Mouse (Mus musculus): ENCODE data around the gene Pbx4.

Gene Pbx4

DNA sequence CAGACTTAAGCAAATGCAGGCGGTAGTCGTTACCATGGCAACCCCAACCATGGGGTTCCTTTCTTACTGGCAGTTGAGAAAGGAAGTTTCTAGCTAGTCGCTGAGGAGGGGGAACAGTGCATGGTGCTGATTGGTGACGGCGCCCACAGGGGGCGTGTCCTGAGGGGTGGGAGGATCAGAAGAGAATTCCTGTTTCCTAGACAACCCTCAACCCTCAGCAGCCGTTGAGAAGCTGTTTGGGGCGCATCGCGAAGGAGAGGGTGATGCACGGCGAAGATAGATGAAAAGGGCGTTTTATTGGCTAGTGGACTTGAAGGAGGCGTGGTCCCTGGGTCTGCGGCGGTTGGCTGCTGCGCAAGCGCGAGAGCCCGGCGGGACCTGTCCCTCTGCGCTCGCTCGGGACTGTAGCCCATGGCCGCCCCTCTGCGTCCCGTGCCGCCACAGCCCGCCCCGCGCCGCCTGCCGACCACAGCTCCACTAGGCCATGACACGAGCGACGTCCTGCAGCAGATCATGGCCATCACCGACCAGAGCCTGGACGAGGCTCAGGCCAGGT lies at the start of gene Pbx4:
Pbx4 (plus strand) TSS at position 194 of the 556 bp plus-strand sequence.
- in situ Hi-C loops (cut with MboI; ENCODE audit: low pct_unique_long_range_greater_than_20kb in 1 of 2, low sequenced_read_pairs in 2 of 2, unreplicated experiment in 1 of 2) = loop anchor here in 1 of 2 experiments (25.0 kb wide), 1 partner anchor 195 kb away; the partner anchor contains the start of gene Zfp868

DNA sequence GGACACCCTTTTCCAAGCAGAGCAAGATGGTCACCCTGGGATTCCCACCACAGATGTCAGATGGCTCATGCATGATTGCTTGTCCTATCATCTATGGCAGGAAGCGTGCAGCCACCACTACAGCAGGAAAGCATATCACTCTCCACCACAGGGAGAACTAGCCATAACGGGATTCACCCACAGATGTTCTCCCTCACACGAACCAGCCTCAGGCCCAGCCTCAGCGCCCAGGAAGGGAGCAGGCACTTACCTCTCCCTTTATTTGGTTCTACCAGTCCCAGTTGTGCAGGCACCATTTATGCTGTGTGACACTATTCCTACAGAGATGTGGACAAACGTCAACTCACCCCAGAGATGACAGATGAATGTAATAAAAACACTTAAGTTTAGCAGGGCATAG lies 43.2 kb upstream of the Pbx4 start:
- in situ Hi-C loops (cut with MboI; ENCODE audit: low pct_unique_long_range_greater_than_20kb in 1 of 2, low sequenced_read_pairs in 2 of 2, unreplicated experiment in 1 of 2) = no loop called here

DNA sequence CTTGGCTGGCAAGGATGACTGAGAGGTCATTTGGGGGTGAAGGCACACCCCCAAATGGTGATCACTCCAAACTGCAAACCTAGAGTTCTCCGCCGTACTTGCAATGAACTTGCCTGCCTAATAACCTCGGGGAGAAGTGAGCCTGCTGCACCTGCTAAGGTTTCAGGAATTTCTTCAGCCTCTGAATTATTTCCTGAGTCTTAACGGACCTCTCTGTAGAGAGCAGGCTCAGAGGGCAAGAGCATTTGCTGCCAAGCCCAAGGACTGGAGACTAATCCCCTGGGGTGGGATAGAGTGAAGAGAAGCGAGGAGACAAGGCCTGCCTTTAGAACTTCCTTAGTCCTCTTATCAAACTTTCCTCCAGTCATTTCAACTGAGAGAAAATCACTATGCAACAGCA lies 42.6 kb upstream of the Pbx4 start:
- in situ Hi-C loops (cut with MboI; ENCODE audit: low pct_unique_long_range_greater_than_20kb in 1 of 2, low sequenced_read_pairs in 2 of 2, unreplicated experiment in 1 of 2) = no loop called here

DNA sequence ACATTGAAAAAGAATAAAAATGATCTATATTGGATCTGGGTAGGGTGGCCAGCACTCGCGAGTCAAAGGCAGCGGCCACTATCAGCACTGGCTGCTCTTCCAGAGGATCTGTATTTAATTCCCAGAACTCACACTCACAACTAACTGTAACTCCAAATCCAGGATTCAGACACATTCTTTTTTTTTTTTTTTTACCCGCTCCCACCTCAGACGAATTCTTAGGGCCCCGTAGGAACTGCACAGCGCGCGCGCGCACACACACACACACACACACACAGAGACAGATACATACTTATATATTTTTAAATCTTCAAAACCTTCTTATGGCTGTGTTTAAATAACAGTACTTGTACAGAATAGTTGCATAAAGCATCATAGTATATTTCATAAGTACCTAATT lies 41.9 kb upstream of the Pbx4 start:
- in situ Hi-C loops (cut with MboI; ENCODE audit: low pct_unique_long_range_greater_than_20kb in 1 of 2, low sequenced_read_pairs in 2 of 2, unreplicated experiment in 1 of 2) = no loop called here

DNA sequence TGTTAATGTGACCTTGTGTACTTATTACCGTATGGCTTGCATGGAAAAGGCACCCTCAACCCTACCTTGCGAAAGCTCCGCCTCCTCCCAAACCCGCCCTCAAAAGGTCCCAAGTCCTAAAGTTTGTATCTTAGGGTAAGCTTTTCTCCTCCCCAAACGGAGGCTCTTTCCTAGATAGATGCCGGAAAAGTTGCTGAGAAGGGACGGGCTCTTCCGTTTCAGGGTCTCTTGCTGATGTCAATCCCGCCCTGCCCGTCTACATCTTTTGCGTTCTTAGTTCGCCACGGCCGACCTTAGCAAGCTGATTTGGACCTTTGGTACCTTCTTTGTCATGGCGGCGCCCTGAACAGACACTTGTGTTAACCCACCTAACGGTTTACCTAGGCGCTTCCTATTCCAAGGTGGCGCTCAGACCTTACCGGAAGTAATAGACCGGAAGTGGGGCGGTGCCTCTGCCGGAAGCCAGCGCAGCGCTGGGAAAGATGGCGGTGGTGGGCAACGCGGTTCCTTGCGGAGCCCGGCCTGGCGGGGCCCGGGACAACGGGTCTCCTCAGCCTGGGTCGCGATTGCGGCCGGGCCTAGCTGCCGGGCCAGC lies 41.4 kb upstream of the Pbx4 start, which contains the start of the genes Atp13a1 and Zfp866:
Atp13a1 (plus strand) TSS at position 391 of the 595 bp plus-strand sequence.
Zfp866 (minus strand) TSS at position 406 of the 595 bp plus-strand sequence.
- in situ Hi-C loops (cut with MboI; ENCODE audit: low pct_unique_long_range_greater_than_20kb in 1 of 2, low sequenced_read_pairs in 2 of 2, unreplicated experiment in 1 of 2) = no loop called here

DNA sequence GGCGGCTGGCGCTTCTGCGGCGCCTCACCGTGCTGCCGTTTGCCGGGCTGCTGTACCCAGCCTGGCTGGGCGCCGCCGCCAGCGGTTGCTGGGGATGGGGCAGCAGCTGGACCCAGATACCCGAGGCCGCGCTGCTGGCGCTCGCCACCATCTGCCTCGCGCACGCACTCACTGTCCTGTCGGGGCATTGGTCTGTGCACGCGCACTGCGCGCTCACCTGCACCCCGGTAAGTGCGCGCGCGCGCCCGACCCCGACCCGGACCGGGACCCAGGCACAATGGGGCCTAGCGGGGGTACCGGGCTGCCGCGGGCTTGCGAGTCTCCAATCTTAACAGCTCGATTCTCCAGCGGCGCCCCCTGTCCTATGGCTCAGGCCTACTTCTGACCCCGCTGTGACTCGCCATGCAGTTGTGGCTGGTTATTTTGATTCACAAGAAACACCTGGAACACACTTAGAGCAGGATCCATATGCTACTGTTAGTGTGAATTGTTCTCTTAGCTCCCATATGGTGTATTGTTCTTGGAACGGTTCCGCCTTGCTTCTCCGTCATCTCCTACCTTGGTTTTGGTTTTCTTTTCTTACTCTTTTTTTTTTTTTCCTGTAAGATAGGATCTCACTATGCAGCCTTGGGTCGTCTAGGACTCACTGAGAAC lies 40.7 kb upstream of the Pbx4 start:
- in situ Hi-C loops (cut with MboI; ENCODE audit: low pct_unique_long_range_greater_than_20kb in 1 of 2, low sequenced_read_pairs in 2 of 2, unreplicated experiment in 1 of 2) = no loop called here

DNA sequence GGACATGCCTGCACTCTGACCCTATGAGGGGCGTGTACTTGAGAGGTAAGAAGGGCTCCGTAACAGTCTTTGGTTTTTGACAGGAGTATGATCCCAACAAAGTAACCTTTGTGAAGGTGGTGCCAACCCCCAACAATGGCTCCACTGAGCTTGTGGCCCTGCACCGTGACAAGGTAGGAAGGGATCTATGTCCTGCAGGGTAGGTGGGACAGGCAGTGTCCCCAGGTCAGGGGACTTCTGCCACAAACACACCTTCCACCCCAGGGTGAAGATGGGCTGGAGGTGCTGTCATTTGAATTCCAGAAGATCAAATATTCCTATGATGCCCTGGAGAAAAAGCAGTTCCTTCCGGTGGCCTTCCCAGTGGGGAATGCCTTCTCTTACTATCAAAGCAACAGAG lies 38.6 kb upstream of the Pbx4 start:
- in situ Hi-C loops (cut with MboI; ENCODE audit: low pct_unique_long_range_greater_than_20kb in 1 of 2, low sequenced_read_pairs in 2 of 2, unreplicated experiment in 1 of 2) = no loop called here

DNA sequence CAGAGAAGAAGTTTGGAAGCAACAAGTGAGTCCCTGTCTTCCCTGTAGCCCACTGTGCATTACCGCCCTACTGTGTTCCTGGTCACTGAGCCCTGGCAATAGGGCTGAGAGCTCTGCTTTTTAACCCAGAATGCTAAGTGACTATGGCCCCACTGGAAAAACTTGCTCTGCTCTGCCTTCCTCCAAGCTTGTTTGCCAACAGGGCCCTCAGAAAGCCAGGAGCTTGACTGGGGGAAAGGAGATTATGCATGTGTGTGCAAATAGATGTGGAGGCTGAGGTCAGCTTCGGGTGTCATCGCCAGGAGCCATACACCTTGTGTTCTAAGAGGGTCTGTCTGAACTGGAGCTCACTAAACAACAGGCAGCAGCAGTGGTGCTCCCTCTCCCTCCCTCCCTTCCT lies 38.2 kb upstream of the Pbx4 start:
- in situ Hi-C loops (cut with MboI; ENCODE audit: low pct_unique_long_range_greater_than_20kb in 1 of 2, low sequenced_read_pairs in 2 of 2, unreplicated experiment in 1 of 2) = no loop called here

DNA sequence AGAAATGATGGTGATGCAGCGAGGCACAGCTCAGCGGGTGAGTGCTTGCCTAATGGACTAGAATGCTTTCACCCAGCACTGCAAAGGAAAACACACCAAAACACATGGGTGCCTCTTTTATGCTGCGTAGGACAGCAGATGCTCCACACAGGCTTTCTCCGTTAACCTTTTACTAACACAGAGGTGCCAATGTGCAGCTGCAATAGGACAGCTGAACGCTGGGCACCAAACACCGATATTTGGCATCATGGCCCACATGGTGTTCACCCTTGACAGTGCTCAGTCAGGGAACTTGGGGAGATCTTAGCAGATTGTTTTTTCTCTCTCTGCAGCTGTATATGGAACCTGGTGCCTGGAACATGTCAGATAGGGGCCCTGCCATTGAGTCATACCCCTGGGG lies 37.4 kb upstream of the Pbx4 start:
- in situ Hi-C loops (cut with MboI; ENCODE audit: low pct_unique_long_range_greater_than_20kb in 1 of 2, low sequenced_read_pairs in 2 of 2, unreplicated experiment in 1 of 2) = no loop called here

DNA sequence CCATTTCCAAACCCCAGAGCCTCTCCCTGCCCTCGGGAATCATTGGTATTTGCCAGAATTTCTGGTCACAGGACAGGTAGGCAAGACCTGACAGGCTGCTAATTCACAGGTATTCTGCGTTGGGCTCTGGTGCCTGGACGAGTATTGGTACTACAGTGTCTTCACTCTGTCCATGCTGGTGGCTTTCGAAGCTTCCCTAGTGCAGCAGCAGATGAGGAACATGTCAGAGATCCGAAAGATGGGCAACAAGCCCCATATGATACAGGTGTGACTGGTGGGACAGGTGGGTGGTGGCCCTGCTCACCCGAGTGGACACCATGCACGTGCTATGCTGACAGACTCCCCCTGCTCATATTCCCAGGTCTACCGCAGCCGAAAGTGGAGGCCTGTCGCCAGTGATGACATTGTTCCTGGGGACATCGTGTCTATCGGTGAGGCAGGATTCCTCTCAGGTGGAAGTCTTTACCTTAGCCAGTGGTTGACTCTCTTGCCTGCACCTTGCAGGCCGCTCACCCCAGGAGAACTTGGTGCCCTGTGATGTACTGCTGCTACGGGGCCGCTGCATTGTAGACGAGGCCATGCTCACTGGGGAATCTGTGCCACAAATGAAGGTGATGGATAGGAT lies 35.5 kb upstream of the Pbx4 start:
- in situ Hi-C loops (cut with MboI; ENCODE audit: low pct_unique_long_range_greater_than_20kb in 1 of 2, low sequenced_read_pairs in 2 of 2, unreplicated experiment in 1 of 2) = no loop called here

DNA sequence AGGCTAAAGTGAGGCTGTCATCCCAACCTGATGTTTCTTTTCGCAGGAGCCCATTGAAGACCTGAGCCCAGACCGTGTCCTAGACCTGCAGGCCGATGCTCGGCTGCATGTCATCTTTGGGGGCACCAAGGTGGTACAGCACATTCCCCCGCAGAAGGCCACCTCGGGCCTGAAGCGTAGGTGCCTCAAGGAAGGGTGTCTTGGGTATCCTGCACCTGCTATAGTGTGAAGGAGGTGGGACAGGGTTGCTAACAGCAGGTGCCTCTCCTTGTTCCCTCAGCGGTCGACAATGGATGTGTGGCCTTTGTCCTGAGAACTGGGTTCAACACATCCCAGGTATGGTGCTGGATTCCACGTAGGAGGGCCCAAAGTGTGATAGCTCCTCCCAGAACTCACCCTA lies 34.6 kb upstream of the Pbx4 start:
- in situ Hi-C loops (cut with MboI; ENCODE audit: low pct_unique_long_range_greater_than_20kb in 1 of 2, low sequenced_read_pairs in 2 of 2, unreplicated experiment in 1 of 2) = no loop called here

DNA sequence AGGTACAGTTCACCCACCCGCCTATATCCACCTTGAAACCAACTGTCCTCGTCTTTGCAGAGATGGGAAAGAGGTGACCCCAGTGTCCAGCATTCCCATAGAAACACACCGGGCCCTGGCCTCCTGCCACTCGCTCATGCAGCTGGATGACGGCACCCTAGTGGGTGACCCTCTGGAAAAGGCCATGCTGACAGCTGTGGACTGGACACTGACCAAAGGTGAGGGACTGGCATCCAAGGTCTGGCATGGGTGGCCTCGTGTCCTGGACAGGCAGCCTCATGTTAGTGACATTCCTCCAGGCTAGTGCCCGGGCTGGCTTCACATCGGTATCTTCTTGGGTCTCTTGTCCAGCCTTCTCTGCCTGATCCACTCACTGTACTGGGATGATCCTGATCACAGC lies 33.0 kb upstream of the Pbx4 start:
- in situ Hi-C loops (cut with MboI; ENCODE audit: low pct_unique_long_range_greater_than_20kb in 1 of 2, low sequenced_read_pairs in 2 of 2, unreplicated experiment in 1 of 2) = no loop called here

DNA sequence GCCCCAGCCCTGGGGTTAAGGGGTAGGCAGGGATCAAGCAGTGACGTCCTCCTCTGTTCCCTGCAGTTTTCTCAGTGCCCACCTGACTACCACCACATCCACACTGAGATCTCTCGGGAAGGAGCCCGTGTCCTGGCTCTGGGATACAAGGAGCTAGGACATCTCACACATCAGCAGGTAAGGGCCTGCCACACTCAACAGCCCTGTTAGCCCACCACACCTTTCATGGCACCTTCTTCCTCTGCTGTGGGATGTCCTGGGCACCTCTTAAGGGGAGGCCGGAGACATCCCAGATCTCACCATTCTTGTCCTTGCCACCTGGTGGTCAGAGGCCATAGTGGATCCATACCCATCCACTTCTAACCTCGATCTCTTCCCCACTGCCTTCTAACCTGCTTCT lies 32.3 kb upstream of the Pbx4 start:
- in situ Hi-C loops (cut with MboI; ENCODE audit: low pct_unique_long_range_greater_than_20kb in 1 of 2, low sequenced_read_pairs in 2 of 2, unreplicated experiment in 1 of 2) = no loop called here

DNA sequence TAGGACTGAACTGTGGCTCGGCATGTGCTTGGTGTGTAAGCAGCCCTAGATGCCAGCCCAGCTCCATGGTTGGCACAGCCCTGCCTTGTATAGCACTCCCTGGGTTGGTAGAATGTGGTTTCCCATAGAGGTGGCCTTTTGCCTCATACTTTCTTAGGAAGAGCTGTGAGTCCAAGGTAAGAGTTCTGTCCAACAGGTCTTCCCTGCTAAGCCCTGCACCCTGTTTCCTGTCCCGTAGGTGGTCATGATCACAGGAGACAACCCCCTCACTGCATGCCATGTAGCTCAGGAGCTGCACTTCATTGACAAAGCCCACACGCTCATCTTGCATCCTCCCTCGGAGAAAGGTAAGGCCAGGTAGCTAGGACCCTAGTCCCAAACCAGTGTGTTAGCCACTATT lies 30.5 kb upstream of the Pbx4 start:
- in situ Hi-C loops (cut with MboI; ENCODE audit: low pct_unique_long_range_greater_than_20kb in 1 of 2, low sequenced_read_pairs in 2 of 2, unreplicated experiment in 1 of 2) = no loop called here

DNA sequence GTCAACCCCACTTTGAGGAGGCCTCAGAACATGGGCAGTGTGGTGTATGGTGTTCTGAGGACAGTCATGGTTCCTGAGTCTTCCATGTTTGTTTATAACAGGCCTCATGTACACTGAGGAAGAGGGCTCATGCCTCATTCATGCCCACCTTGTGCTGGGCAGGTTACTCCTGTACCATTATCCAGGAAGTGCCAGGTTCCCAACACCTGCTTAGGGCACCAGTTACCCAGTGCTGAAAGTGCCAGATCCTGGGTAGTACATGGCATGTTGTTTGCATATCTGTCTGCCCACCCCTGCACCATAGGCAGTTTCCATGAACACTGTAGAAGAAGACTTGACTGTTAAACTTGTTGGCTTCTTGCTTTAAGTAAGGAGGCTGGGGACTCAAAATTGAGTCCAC lies 30.1 kb upstream of the Pbx4 start:
- in situ Hi-C loops (cut with MboI; ENCODE audit: low pct_unique_long_range_greater_than_20kb in 1 of 2, low sequenced_read_pairs in 2 of 2, unreplicated experiment in 1 of 2) = no loop called here

DNA sequence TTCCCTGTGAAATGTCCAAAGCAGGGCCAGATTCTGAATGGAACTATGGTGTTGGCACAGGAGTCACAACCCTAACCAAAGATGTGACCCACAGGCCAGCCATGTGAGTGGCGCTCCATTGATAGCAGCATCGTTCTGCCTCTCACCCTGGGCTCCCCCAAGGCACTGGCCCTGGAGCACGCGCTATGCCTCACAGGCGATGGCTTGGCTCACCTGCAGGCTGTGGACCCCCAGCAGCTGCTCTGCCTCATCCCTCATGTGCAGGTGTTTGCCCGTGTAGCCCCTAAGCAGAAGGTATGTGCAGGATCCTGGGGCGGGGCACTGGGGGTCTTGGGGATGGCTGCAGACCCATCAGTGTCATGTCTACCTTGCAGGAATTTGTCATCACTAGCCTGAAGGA lies 28.9 kb upstream of the Pbx4 start:
- in situ Hi-C loops (cut with MboI; ENCODE audit: low pct_unique_long_range_greater_than_20kb in 1 of 2, low sequenced_read_pairs in 2 of 2, unreplicated experiment in 1 of 2) = no loop called here

DNA sequence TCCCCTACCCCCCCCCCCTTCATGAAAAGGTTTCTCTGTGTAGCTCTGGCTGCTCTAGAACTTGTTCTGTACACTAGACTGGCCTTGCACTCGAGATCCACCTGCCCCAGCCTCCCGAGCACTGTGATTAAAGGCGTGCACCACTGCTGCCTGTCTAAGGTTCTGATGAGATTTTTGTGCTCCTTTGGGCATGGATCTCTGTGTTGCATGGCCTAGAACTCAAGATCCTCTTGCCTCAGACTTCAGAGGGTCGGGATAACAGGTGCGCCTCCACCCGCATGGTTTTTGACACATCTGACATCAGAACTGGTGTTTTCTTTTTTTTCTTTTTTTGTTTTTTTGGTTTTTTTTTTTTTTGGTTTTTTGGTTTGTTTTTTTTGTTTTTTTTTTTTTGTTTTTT lies 27.8 kb upstream of the Pbx4 start:
- in situ Hi-C loops (cut with MboI; ENCODE audit: low pct_unique_long_range_greater_than_20kb in 1 of 2, low sequenced_read_pairs in 2 of 2, unreplicated experiment in 1 of 2) = no loop called here

DNA sequence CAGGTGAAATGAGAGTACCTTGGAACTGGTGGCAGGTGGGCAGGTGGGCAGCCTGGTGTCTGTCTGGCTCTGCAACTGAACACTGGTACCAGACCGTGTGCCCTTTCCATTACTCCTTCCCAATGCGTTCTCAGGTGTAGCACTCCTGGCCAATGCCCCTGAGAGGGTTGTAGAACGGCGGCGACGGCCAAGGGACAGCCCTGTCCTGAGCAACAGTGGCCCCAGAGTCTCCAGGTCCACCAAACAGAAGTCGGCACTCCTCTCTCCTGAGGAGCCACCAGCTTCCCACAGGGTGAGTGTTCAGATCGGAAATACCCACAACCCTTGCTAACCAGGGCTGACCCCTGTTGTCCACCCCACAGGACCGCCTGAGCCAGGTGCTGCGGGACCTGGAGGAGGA lies 27.2 kb upstream of the Pbx4 start:
- in situ Hi-C loops (cut with MboI; ENCODE audit: low pct_unique_long_range_greater_than_20kb in 1 of 2, low sequenced_read_pairs in 2 of 2, unreplicated experiment in 1 of 2) = no loop called here

DNA sequence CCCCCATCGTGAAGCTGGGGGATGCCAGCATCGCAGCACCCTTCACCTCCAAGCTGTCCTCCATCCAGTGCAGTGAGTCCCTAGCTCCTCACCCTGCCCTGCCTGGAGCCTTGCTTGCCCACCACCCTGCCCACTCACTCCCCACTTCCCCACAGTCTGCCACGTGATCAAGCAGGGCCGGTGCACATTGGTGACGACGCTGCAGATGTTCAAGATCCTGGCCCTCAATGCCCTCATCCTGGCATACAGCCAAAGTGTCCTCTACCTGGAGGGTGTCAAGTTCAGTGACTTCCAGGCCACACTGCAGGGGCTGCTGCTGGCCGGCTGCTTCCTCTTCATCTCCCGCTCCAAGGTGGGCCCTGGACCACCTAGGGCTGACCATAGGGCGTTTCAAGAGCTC lies 26.8 kb upstream of the Pbx4 start:
- in situ Hi-C loops (cut with MboI; ENCODE audit: low pct_unique_long_range_greater_than_20kb in 1 of 2, low sequenced_read_pairs in 2 of 2, unreplicated experiment in 1 of 2) = no loop called here

DNA sequence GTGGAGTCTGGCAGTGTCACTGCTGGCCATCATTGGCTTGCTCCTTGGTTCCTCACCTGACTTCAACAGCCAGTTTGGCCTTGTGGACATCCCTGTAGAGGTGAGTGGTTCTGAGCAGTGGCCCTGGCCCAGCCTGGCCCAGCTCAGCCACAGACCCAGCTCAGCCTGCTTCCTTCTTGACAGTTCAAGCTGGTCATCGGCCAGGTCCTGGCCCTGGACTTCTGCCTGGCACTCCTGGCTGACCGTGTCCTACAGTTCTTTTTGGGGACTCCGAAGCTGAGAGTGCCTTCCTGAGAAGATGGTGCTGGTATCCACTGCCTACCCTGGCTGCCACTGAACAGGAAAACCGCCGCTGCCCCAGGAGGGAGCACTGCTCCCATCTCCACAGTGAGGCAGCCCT lies 25.1 kb upstream of the Pbx4 start:
- in situ Hi-C loops (cut with MboI; ENCODE audit: low pct_unique_long_range_greater_than_20kb in 1 of 2, low sequenced_read_pairs in 2 of 2, unreplicated experiment in 1 of 2) = no loop called here
